Mouse (Mus musculus) inflammation-experienced regulatory T-cells (primary cell): ENCODE results near the gene Map3k9. TPM values are rescaled to one million over a fixed set of nuclear protein-coding genes. Genes with fewer than 3 reads are reported as not detected.

Source experiments
- polyA plus RNA-seq, 2 experiments: library from polyadenylated mRNA; unstranded; fragments of 100-300 nt; shearing (Covaris generic); gene quantifications; one replicate each; pipeline ENCODE4 v1.2.1; 2017

The Map3k9 gene
- 1 to 10 TPM; 1.1 to 3.2 TPM for polyA plus RNA-seq

GRCm38 (mm10) chr12:81781105-81781909, at the start of gene Map3k9:
Gene Map3k9 (minus strand): TSS chr12:81781175.

Other genes with a start within 250 kb of the Map3k9 start
- gene Gm20498, start 248.3 kb downstream of the Map3k9 start, polyA plus RNA-seq: 10 to 100 TPM in 1 of 2 experiments, 1 to 10 TPM in 1; 10.0 to 13.0 TPM
- 10 to 100 TPM; 41.0 to 60.7 TPM for gene Synj2bp, start 248.3 kb downstream of the Map3k9 start, polyA plus RNA-seq
- gene Adam21, start 212.7 kb downstream of the Map3k9 start, polyA plus RNA-seq: under 1 TPM; 0.36 to 0.48 TPM
- gene Med6, start 186.2 kb downstream of the Map3k9 start, polyA plus RNA-seq: 10 to 100 TPM; 21.4 to 30.0 TPM
- under 1 TPM; 0.10 to 0.82 TPM for gene Ttc9, start 149.9 kb downstream of the Map3k9 start, polyA plus RNA-seq
- gene Pcnx, start 78.8 kb upstream of the Map3k9 start, polyA plus RNA-seq: 10 to 100 TPM; 10.3 to 18.4 TPM